Mouse (Mus musculus) forebrain, embryonic 15.5 days (tissue): ENCODE measurements around the gene Kalrn. TPM values are rescaled to one million over a fixed set of nuclear protein-coding genes. Genes with fewer than 3 reads are reported as not detected.

ENCODE experiments used
- ATAC-seq: fragments of 200-750 bp; cut with Nextera tagmentation; replicated peaks from 2 replicates; pipeline ENCODE4 v1.8.0; 2017; ENCODE audit warnings: mild to moderate bottlenecking, moderate TSS enrichment, moderate library complexity
- H3K27ac ChIP-seq: fragments of 300-500 bp; sonication (generic); replicated peaks from 2 replicates; pipeline ENCODE4 v1.5.1; 2015; ENCODE audit warnings: mild to moderate bottlenecking, inconsistent platforms
- H3K27me3 ChIP-seq: fragments of 300-500 bp; sonication (generic); 2 replicates; pipeline ENCODE4 v1.6.1; 2015; ENCODE audit warnings: inconsistent platforms
- H3K36me3 ChIP-seq: fragments of 300-500 bp; sonication (generic); 2 replicates; pipeline ENCODE4 v1.6.1; 2015; ENCODE audit warnings: mild to moderate bottlenecking, inconsistent platforms
- H3K4me1 ChIP-seq: fragments of 300-500 bp; sonication (generic); 2 replicates; pipeline ENCODE4 v1.6.1; 2015; ENCODE audit warnings: inconsistent platforms
- H3K4me2 ChIP-seq: fragments of 300-500 bp; sonication (generic); replicated peaks from 2 replicates; pipeline ENCODE4 v1.6.1; 2015; ENCODE audit warnings: mild to moderate bottlenecking, inconsistent platforms
- H3K4me3 ChIP-seq: fragments of 300-500 bp; sonication (generic); 2 replicates; pipeline ENCODE4 v1.5.1; 2015; ENCODE audit warnings: mild to moderate bottlenecking, inconsistent platforms
- H3K9ac ChIP-seq: fragments of 300-500 bp; sonication (generic); replicated peaks from 2 replicates; pipeline ENCODE4 v1.6.1; 2015; ENCODE audit warnings: mild to moderate bottlenecking, inconsistent platforms
- H3K9me3 ChIP-seq: fragments of 300-500 bp; sonication (generic); 2 replicates; pipeline ENCODE4 v1.6.1; 2016; ENCODE audit warnings: inconsistent platforms
- WGBS: fragments of 180-500 bp; shearing (Covaris S2); methylation state at CpG from one replicate; pipeline ENCODE4 v1.1.7; 2015; ENCODE audit warnings: mixed read lengths; 5-methylcytosine and 5-hydroxymethylcytosine counted together
- polyA plus RNA-seq: library from polyadenylated mRNA; unstranded; fragments of >200 nt; fragmentation: Nextera tagmentation; extraction: Ambion mirVana; gene quantifications from 2 replicates; pipeline ENCODE4 v1.2.1, GENCODE M21; 2015

Gene Kalrn
- polyA plus RNA-seq, 1 experiment from 2014 or later, result 36.4 TPM

DNA sequence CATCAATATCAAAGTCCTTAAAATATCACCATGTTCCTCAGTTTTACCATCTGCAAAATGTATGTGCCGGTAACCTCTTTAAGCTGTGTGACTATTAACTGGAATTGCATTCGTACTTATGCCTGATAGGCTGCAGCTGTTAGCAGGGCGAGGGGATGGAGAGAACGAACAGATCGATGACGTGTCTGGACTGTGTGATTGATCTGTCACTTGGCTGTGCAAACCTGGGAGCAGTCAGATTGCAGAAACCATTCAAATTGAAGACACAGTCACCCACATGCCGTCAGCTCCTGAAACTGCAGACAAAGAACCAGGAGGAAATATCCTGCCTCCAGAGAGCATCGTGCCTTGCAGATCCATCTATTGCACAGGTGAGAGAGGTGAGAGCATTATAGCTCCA, 166.3 kb downstream of the Kalrn start:
- no peaks in the 10 kb centered on the region for H3K9me3 ChIP-seq
- no peak overlapping the region for H3K4me3 ChIP-seq
- no peak overlapping the region for H3K9ac ChIP-seq
- WGBS, result 81% methylated on average over 8 of the region's 8 CpGs
- ATAC-seq, result peak; percentile 46; the same call in 1 of the 2 replicates
- no peaks in the 10 kb centered on the region for H3K36me3 ChIP-seq
- no peaks in the 10 kb centered on the region for H3K27me3 ChIP-seq
- H3K4me1 ChIP-seq, result peaks cover 3% of the 10 kb centered on the region; the same call in 1 of the 2 replicates
- H3K4me2 ChIP-seq, result no peak overlapping the region
- H3K27ac ChIP-seq, result no peak overlapping the region; the same call in 1 of the 2 replicates

DNA sequence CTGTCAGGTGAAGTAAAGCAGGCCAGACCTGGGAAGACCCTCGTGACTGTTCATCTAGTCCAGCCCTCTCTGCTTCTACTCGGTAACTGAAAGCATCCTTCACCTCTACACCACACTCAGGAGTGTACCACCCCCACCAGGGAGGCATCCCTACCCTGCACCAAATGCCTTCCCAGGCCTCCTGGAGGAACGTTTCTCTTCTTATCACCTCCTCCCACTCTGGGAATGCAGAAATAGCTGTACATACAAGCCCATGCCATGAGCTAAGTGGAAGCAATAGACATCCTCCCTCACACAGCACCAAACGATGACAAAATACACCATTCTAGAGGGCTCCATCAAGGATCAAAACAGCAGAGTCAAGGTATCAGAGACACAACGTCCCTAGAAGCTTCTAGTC, 168.2 kb downstream of the Kalrn start:
- H3K9me3 ChIP-seq, result no peaks in the 10 kb centered on the region
- no peak overlapping the region for H3K4me2 ChIP-seq
- H3K4me1 ChIP-seq, result peaks cover 11% of the 10 kb centered on the region
- H3K27ac ChIP-seq, result no peak overlapping the region
- 79% methylated on average over 5 of the region's 5 CpGs for whole genome bisulfite sequencing
- no peak for ATAC-seq
- no peak overlapping the region for H3K9ac ChIP-seq
- H3K36me3 ChIP-seq, result no peaks in the 10 kb centered on the region
- no peak overlapping the region for H3K4me3 ChIP-seq
- no peaks in the 10 kb centered on the region for H3K27me3 ChIP-seq

DNA sequence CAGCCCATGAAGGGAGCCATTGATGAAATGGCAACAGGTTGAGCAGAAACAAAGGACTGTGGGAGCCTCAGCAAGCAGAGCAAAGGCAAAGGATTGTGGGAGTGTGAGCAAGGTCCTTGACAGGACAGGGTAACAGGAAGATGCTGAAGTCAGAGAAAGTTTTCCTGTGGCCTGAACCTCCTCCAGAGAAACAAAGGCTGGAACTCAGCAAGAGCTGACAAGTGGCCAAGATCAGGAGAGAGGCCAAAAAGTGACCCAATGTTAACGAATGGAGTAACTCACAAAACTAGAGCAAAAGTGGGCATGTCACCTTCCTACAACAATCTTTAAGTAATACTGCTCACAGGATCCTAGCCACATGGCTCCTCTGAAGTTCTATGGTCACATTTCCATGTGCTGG, 172.1 kb downstream of the Kalrn start:
- H3K27ac ChIP-seq, result no peak overlapping the region
- no peaks in the 10 kb centered on the region for H3K36me3 ChIP-seq
- no peak overlapping the region for H3K4me3 ChIP-seq
- H3K27me3 ChIP-seq, result no peaks in the 10 kb centered on the region
- no peaks in the 10 kb centered on the region for H3K9me3 ChIP-seq
- no peak for ATAC-seq
- H3K4me2 ChIP-seq, result no peak overlapping the region
- peaks cover 28% of the 10 kb centered on the region for H3K4me1 ChIP-seq
- WGBS, result 72% methylated on average over 1 of the region's 1 CpGs
- no peak overlapping the region for H3K9ac ChIP-seq

DNA sequence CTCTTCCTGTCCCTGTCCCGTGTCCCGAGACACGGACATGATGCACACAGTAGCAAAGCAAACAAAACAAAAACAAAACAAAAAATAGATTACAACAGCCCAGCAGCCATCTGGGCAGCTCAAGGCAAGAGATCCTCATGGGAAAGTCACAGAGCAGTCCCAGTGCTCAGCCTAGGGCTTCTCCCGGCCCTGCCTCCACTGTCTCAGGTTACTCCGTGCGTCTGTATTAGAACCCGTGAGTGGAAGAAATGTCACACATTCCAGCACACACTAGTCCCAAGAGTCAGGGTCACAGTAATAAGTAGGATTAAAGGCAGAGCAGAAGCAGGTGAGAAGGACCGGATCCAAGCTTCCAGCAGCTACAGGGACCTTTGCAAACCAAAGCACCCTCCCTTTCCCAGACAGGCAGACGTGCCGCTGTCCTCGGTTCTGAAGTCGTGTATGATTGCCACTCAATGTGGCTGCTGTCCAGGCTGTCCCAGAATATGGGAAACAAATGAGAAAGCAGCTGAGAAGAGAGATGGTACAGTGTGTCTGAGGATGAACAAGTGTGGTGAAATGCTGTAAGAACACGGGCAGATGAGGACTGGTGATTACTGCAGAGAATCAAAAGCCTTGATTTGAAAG, 173.1 kb downstream of the Kalrn start:
- H3K4me1 ChIP-seq, result peaks cover 38% of the 10 kb centered on the region
- no peaks in the 10 kb centered on the region for H3K9me3 ChIP-seq
- 49% methylated on average over 13 of the region's 13 CpGs for WGBS
- no peak for ATAC-seq
- no peaks in the 10 kb centered on the region for H3K36me3 ChIP-seq
- no peak overlapping the region for H3K4me2 ChIP-seq
- H3K27me3 ChIP-seq, result no peaks in the 10 kb centered on the region
- no peak overlapping the region for H3K9ac ChIP-seq
- H3K4me3 ChIP-seq, result no peak overlapping the region
- H3K27ac ChIP-seq, result no peak overlapping the region

DNA sequence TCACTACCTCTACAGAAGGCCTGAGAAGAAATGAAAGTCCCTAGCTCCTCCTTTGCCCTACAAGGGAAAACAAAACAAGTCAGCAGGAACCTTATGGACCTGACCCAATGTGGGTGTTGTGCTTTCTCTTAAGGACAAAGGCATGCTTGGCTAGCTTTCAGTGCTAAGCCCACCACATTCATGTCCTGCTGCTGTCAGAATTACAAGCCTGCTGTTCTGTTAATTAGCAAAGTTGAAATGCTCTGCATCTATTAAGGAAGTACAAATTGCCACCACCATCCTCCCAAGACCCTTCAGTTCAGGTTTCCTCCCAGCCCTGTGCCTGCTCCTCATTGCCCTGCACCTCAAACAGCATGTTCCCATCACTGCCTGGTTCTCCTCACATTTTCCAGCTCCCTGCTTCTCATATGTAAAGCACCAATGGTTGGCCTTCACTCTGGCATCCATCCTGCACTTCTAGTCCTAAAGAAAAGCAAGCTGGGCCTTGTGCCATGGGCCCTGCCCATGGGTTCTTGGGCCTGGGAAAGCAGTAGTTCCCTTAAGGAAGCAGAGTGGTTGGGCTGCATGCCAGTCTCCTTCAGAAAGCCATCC, 178.0 kb downstream of the Kalrn start:
- Histone ChIP-seq H3K4me1 (peaks cover 38% of the 10 kb centered on the region), H3K27me3 (no peaks in the 10 kb centered on the region), H3K4me3 (no peak overlapping the region), H3K4me2 (no peak overlapping the region), H3K27ac (peak overlapping the region; percentile 34), H3K36me3 (no peaks in the 10 kb centered on the region), H3K9me3 (no peaks in the 10 kb centered on the region), H3K9ac (no peak overlapping the region)
- ATAC-seq, result peak; percentile 89

DNA sequence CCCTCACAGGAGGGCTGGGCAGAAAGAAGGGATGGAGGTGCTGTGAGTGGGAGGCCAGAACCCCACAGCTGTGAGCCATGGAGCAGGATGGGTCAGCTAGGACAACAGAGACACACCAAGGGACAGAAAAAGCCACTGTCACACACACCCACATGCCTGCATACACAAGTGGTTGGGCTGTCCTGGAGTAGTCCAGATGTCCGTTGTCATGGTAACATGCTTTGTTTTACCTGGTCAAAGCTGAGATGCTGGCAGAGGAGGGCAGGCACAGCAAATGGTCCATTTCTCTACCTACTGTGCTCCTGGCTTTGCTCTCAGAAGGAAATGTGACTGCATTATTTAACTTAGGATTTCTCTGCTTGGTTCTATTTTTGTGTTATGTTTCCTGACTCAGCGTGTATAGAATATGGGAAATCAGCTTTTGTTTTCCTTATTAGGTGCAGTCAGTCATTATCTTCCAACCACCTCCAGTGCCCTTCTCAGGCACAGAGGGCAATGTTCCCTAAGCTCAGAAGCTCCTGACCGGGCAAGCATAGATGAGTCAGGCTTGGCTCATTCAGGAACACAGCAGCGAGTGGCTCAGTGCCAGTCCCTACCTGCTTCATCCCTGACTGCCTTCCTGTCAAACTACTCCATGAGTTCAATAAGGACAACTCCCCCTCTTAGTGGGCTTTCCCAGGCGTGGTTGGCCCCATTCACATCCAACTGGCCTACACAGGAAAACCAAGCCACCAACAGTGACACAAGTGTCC, 183.6 kb downstream of the Kalrn start:
- 60% methylated on average over 5 of the region's 5 CpGs for WGBS
- Histone ChIP-seq H3K9ac (no peak overlapping the region), H3K4me2 (no peak overlapping the region), H3K9me3 (no peaks in the 10 kb centered on the region), H3K4me1 (peaks cover 14% of the 10 kb centered on the region), H3K4me3 (no peak overlapping the region), H3K36me3 (no peaks in the 10 kb centered on the region), H3K27me3 (no peaks in the 10 kb centered on the region), H3K27ac (no peak overlapping the region)
- peak; percentile 42; the same call in 1 of the 2 replicates for ATAC-seq

DNA sequence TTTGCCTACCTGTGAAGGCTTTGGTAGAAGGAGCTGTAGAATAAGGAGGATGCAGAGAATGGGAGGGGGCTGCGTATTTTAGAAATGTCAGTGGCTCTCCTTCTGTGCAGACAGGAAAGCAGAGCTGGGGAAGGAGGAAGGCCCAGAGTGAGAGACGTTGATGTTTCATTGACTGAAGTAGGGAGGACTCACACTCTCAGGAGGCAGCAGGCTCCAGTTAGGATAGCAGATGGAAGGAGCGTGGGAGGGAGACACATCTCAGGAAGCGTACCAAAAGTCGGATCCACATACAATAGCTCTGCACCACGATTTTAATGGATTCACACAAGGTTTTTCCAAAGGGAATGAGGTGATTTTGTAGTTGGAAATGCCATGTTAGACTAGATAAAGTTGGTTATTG, 184.5 kb downstream of the Kalrn start:
- WGBS, result 76% methylated on average over 6 of the region's 6 CpGs
- no peaks in the 10 kb centered on the region for H3K36me3 ChIP-seq

DNA sequence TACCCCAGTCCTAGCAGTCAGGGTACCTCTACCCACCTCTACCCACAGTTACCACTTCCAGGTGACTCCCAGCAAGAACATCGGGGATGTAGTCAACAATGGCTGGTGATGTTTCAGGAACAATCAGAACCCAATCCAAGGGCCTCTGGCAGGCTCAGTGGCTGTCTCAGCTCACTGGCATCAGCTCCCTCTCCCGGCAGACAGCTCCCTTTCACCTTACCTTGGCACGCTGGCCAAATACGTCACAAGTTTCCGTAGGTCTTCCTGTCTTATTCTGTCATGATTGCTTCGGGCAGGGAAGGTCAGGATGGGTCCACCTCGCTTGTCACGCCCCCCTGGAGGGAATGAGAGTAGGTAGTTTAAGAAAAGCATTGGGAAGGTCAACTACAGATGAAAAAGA, 188.3 kb downstream of the Kalrn start:
- Histone ChIP-seq H3K4me1 (peaks cover 20% of the 10 kb centered on the region), H3K4me3 (no peak overlapping the region), H3K9me3 (no peaks in the 10 kb centered on the region), H3K4me2 (no peak overlapping the region), H3K27ac (no peak overlapping the region), H3K36me3 (no peaks in the 10 kb centered on the region), H3K9ac (no peak overlapping the region), H3K27me3 (no peaks in the 10 kb centered on the region)
- no peak for ATAC-seq
- 91% methylated on average over 8 of the region's 8 CpGs for WGBS

More for the DNA sequence above, 184.5 kb downstream of the Kalrn start:
- Histone ChIP-seq H3K9ac (no peak overlapping the region), H3K4me1 (peaks cover 10% of the 10 kb centered on the region), H3K9me3 (no peaks in the 10 kb centered on the region), H3K27me3 (no peaks in the 10 kb centered on the region), H3K4me2 (no peak overlapping the region), H3K27ac (no peak overlapping the region), H3K4me3 (no peak overlapping the region)
- no peak for ATAC-seq

DNA sequence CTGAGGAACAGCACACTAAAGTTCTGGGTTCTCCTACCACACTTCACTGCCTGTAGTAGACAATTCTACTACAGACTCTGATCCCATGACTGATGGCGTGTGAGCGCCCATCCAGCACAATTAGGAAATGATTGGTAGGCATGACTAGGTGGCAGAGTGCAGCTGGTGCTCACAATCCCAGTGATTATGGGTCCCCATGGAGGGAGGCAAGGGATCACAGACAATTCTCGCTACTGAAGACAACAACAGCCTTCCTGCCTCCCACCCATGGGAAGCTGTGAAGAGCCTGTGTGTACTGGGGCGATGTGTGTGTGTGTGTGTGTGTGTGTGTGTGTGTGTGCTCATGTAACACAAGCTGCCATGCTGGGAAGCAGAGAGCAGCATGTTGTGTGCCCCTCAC, 190.3 kb downstream of the Kalrn start:
- H3K4me2 ChIP-seq, result no peak overlapping the region
- H3K9me3 ChIP-seq, result no peaks in the 10 kb centered on the region
- H3K4me1 ChIP-seq, result peaks cover 12% of the 10 kb centered on the region
- H3K9ac ChIP-seq, result no peak overlapping the region
- no peaks in the 10 kb centered on the region for H3K36me3 ChIP-seq
- no peak overlapping the region for H3K27ac ChIP-seq
- WGBS, result 74% methylated on average over 4 of the region's 4 CpGs
- ATAC-seq, result no peak
- no peak overlapping the region for H3K4me3 ChIP-seq
- H3K27me3 ChIP-seq, result no peaks in the 10 kb centered on the region

DNA sequence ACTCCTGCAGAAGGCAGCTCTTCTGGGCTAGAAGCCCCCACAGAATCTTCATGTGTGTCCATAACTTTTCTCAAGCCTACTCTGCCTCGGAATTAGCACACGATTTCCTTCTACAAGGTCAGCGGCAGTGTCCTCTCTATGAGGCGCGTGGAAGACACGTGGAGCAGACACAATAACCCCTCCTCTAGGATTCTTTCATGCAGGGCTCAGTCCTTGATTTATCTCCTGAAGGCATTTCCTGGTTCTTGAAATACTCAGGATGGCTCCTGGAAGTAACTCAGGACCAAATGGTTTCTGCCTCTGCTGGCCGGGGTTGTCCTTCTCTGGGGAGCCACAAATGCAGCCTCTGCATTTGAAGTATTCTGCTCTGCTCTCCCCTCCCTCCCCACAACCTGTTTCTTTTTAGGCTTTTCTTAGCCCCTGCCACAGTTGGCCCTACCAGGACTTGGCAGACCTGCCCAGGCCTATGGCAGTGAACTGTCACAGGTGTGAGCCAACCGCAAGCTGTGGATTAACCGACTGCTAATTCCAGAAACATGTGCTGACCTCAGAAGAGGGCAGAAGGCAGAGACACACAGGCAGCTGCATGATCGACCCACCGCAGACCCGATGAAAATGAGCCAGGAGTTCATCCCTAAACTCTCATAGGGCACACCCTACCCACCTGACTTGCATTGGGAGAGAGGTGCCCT, 197.0 kb downstream of the Kalrn start:
- Histone ChIP-seq H3K4me3 (no peak overlapping the region), H3K27ac (no peak overlapping the region), H3K9me3 (no peaks in the 10 kb centered on the region), H3K9ac (no peak overlapping the region), H3K4me2 (no peak overlapping the region), H3K4me1 (peaks cover 21% of the 10 kb centered on the region), H3K27me3 (no peaks in the 10 kb centered on the region), H3K36me3 (no peaks in the 10 kb centered on the region)
- WGBS, result 86% methylated on average over 12 of the region's 12 CpGs
- no peak for ATAC-seq

DNA sequence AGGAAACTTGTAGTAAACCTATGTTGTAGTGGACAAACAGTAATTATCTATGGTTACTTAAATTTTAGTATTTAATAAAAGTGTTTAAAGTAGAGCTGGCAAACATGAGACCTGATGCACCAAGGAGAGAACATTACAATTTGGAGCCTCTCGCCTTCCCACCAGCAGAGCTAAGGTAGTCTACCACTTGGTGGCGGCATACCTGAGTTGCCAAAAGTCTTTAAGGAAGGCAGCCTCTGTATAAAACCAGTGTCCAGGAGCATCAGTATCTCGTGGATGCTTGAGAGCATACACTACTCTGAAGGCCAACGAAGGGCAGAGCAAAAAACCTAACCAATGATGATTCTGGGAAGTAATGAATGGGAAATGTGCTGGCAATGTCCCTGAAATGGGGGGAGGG, 199.8 kb downstream of the Kalrn start:
- Histone ChIP-seq H3K27ac (no peak overlapping the region), H3K4me3 (no peak overlapping the region)
- 70% methylated on average over 4 of the region's 4 CpGs for WGBS

DNA sequence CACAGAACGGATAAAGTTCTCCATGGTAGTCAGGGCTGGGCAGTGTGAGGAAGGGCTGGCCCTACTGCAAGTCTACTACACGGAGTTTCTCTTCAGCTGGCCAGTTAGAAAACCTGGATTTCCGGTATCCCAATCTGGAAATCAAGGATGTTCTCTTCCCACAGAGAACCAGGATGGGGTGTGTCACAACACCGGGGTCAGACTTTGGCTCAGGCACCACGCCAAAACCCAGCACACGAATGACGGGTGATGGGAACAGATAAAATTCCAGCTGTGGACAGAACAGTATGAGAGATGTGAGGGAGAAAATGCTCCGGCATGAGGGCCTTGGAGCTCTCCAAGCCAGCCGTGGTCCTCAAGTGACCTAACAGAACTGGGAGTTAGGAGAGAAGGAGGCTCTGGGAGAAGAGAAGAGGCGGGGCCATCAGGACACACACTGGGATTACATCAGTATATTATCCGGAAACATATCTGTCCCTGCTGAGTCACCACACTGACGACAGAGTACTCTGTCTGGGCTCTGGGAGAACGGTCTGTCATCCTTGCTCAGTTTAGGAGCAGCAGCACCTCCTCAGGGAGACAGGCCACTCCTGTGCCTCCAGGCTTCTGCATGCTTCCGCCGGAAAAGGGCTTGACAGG, 201.1 kb downstream of the Kalrn start:
- Histone ChIP-seq H3K9me3 (no peaks in the 10 kb centered on the region), H3K36me3 (no peaks in the 10 kb centered on the region), H3K9ac (no peak overlapping the region), H3K27ac (no peak overlapping the region), H3K4me2 (no peak overlapping the region), H3K4me3 (no peak overlapping the region), H3K4me1 (peaks cover 13% of the 10 kb centered on the region), H3K27me3 (no peaks in the 10 kb centered on the region)
- ATAC-seq, result no peak
- 83% methylated on average over 15 of the region's 15 CpGs for WGBS

More for the DNA sequence above, 199.8 kb downstream of the Kalrn start:
- H3K4me2 ChIP-seq, result no peak overlapping the region
- no peaks in the 10 kb centered on the region for H3K36me3 ChIP-seq
- no peak for ATAC-seq
- no peaks in the 10 kb centered on the region for H3K9me3 ChIP-seq
- no peak overlapping the region for H3K9ac ChIP-seq
- H3K4me1 ChIP-seq, result peaks cover 13% of the 10 kb centered on the region
- H3K27me3 ChIP-seq, result no peaks in the 10 kb centered on the region
